Mouse (Mus musculus): ENCODE data around the gene Olfr361. TPM values are rescaled to one million over a fixed set of nuclear protein-coding genes. Genes with fewer than 3 reads are reported as not detected.
"Not testable (repeated sequence)": the region's sequence is repeated elsewhere in the genome, so short reads cannot be mapped to it uniquely, and the experiment has no call there.

The Olfr361 gene
- total RNA-seq (2021), result not detected
- long read RNA-seq, experiment 1, result 0 reads
- long read RNA-seq, experiment 2, result 0 reads

DNA sequence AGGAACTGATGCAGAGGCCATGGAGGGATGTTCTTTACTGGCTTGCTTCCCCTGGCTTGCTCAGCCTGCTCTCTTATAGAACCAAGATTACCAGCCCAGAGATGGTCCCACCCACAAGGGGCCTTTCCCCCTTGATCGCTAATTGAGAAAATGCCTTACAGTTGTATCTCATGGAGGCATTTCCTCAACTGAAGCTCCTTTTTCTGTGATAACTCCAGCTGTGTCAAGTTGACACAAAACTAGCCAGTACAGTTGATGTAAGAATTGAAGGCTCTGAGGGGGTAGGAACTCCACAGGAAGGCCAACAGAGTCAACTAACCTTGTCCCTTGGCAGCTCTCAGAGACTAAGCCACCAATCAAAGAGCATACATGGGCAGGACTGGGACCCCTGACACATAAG lies at the start of gene Olfr361:
Gene Olfr361, minus strand, starts transcription at position 101 of the 400 bp plus-strand sequence.
- DNase-seq, result not testable (repeated sequence)

DNA sequence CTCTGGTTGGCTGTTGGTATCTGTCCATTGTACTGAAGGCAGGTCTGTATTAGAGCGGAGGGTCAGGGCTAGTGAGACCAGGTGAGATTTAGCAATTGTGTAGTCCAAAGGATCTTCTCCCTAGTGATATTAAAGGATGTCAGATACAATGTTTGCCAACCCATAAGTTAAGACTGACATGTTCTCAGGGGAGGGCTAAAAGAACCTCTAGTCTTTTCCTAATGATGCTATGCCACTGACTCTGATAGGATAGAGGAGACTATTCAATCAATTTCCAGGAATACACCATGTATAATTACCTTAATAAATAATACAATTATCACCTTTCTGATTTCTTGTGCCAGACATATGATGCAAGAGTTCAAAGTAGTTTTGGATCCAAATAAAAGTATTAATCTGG lies 28.7 kb upstream of the Olfr361 start, which contains the start of gene Olfr362:
Gene Olfr362, minus strand, starts transcription at position 101 of the 400 bp plus-strand sequence.
- DNase-seq, result no peak

DNA sequence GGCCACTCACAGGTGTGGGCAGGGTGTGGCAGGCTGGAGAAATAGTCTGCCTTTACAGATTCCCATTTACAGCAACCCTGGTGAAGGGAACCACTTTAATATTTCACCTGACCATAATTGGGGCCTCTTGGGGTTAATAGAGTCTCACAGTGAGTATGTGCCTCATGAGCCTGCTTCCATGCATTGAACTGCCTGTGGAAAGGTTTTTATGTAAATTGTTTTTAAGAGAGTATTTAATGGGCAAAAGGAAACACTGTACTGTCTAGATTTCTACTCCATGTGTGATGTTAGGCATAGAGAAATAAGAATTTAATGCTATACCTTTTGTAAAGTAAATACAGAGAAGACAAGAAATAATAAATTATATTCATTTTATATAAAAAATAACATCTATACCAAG lies 23.6 kb downstream of the Olfr361 start, which contains the start of gene Olfr360:
Gene Olfr360, plus strand, starts transcription at position 301 of the 400 bp plus-strand sequence.
- no peak for DNase-seq

Other genes with a start within 250 kb of the Olfr361 start
- not detected for gene Olfr350, start 243.0 kb downstream of the Olfr361 start, total RNA-seq (2021)
- not detected for gene Olfr351, start 226.6 kb downstream of the Olfr361 start, total RNA-seq (2021)
- not detected for gene Olfr352, start 220.8 kb downstream of the Olfr361 start, total RNA-seq (2021)
- not detected for gene Olfr353, start 196.4 kb downstream of the Olfr361 start, total RNA-seq (2021)
- gene Olfr354, start 183.6 kb downstream of the Olfr361 start, total RNA-seq (2021), result not detected
- not detected for gene Olfr355, start 160.4 kb downstream of the Olfr361 start, total RNA-seq (2021)
- gene Olfr356, start 152.2 kb downstream of the Olfr361 start, total RNA-seq (2021), result not detected
- not detected for gene Olfr357, start 95.5 kb downstream of the Olfr361 start, total RNA-seq (2021)
- not detected for gene Olfr358, start 80.0 kb downstream of the Olfr361 start, total RNA-seq (2021)
- not detected for gene Olfr360, start 23.5 kb downstream of the Olfr361 start, total RNA-seq (2021)
- gene Olfr362, start 28.6 kb upstream of the Olfr361 start, total RNA-seq (2021), result not detected
- gene Olfr364-ps1, start 50.0 kb upstream of the Olfr361 start, total RNA-seq (2021), result not detected
- gene Olfr365, start 98.9 kb upstream of the Olfr361 start, total RNA-seq (2021), result not detected
- gene Olfr366, start 122.3 kb upstream of the Olfr361 start, total RNA-seq (2021), result not detected
- not detected for gene Olfr368, start 237.2 kb upstream of the Olfr361 start, total RNA-seq (2021)